Mouse (Mus musculus) midbrain, postnatal 0 days (tissue): Measurements from ENCODE around the gene Gpr171. TPM values are rescaled to one million over a fixed set of nuclear protein-coding genes. Genes with fewer than 3 reads are reported as not detected.
"Not testable (repeated sequence)": the region's sequence is repeated elsewhere in the genome, so short reads cannot be mapped to it uniquely, and the experiment has no call there.

Source experiments
- ATAC-seq: fragments of 200-750 bp; cut with Nextera tagmentation; 2 replicates; pipeline ENCODE4 v1.8.0; 2017; ENCODE audit warnings: moderate number of reproducible peaks, mild to moderate bottlenecking, moderate TSS enrichment, moderate library complexity; ENCODE audit not compliant: low FRiP score
- DNase-seq: peaks from one replicate; pipeline ENCODE4 v3.0.0-alpha.2; 2015; ENCODE audit warnings: low spot score
- H3K27ac ChIP-seq: fragments of 300-500 bp; sonication (generic); 2 replicates; pipeline ENCODE4 v1.5.1; 2014; ENCODE audit warnings: low read depth, mild to moderate bottlenecking, low read length, mixed read lengths
- H3K27me3 ChIP-seq: fragments of 300-500 bp; sonication (generic); 2 replicates; pipeline ENCODE4 v1.6.1; 2014; ENCODE audit warnings: low read length, control low read depth, mixed read lengths; ENCODE audit not compliant: insufficient read depth
- H3K36me3 ChIP-seq: fragments of 300-500 bp; sonication (generic); 2 replicates; pipeline ENCODE4 v1.6.1; 2014; ENCODE audit warnings: low read length, control low read depth, mixed read lengths; ENCODE audit not compliant: insufficient read depth
- H3K4me1 ChIP-seq: fragments of 300-500 bp; sonication (generic); 2 replicates; pipeline ENCODE4 v1.6.1; 2014; ENCODE audit warnings: mild to moderate bottlenecking, control low read depth, antibody characterized with exemption, low read length, mixed read lengths; ENCODE audit not compliant: insufficient read depth
- H3K4me2 ChIP-seq: fragments of 300-500 bp; sonication (generic); 2 replicates; pipeline ENCODE4 v1.6.1; 2014; ENCODE audit warnings: low read depth, mild to moderate bottlenecking, low read length, mixed read lengths; ENCODE audit not compliant: poor library complexity, severe bottlenecking
- H3K4me3 ChIP-seq: fragments of 300-500 bp; sonication (generic); 2 replicates; pipeline ENCODE4 v1.5.1; 2014; ENCODE audit warnings: low read depth, mild to moderate bottlenecking, low read length, moderate library complexity
- H3K9ac ChIP-seq: fragments of 300-500 bp; sonication (generic); replicated peaks from 2 replicates; pipeline ENCODE4 v1.6.1; 2014; ENCODE audit warnings: mild to moderate bottlenecking, low read length, moderate library complexity, mixed read lengths; ENCODE audit not compliant: poor library complexity, severe bottlenecking
- H3K9me3 ChIP-seq: fragments of 300-500 bp; sonication (generic); 2 replicates; pipeline ENCODE4 v1.6.1; 2016; ENCODE audit warnings: low read length, control low read depth
- CTCF ChIP-seq: IDR thresholded peaks from 2 replicates; pipeline ENCODE4 v1.5.1; 2016; ENCODE audit warnings: antibody characterized with exemption, mild to moderate bottlenecking
- WGBS: fragments of 180-500 bp; shearing (Covaris S2); extraction: QIAGEN DNeasy Blood & Tissue Kit; methylation state at CpG from one replicate; pipeline ENCODE4 v1.1.7; 2014; 5-methylcytosine and 5-hydroxymethylcytosine counted together
- polyA plus RNA-seq: library from polyadenylated mRNA; unstranded; fragments of >200 nt; fragmentation: Nextera tagmentation; extraction: Ambion mirVana; gene quantifications from 2 replicates; pipeline ENCODE4 v1.2.1, GENCODE M21; 2015
- total RNA-seq: library from RNA; depleted of rRNA; stranded (reverse); fragments of >200 nt; gene quantifications from 2 replicates; pipeline ENCODE4 v1.2.3, GENCODE M21; 2014

Gene Gpr171
- total and polyA plus RNA-seq, 2 experiments from 2014 or later, result 0.74 TPM; not detected in 1

GRCm38 (mm10) chr3:59080293-59080916 is 21.2 kb downstream of the Gpr171 start:
- ATAC-seq, result no peak
- no peak for DNase-seq
- Histone ChIP-seq H3K9ac (no peak overlapping the region), H3K36me3 (peaks cover 5% of the 10 kb centered on the region), H3K4me3 (no peak overlapping the region), H3K27me3 (no peaks in the 10 kb centered on the region), H3K4me1 (no peaks in the 10 kb centered on the region), H3K9me3 (no peaks in the 10 kb centered on the region), H3K4me2 (no peak overlapping the region), H3K27ac (no peak overlapping the region)
- WGBS, result 36% methylated on average over 6 of the region's 6 CpGs
- TF ChIP-seq CTCF, result no peak

GRCm38 (mm10) chr3:59079327-59079726 is 22.3 kb downstream of the Gpr171 start:
- Histone ChIP-seq H3K4me3 (no peak overlapping the region), H3K9ac (no peak overlapping the region), H3K4me2 (no peak overlapping the region), H3K27ac (no peak overlapping the region), H3K36me3 (peaks cover 5% of the 10 kb centered on the region), H3K4me1 (no peaks in the 10 kb centered on the region), H3K9me3 (no peaks in the 10 kb centered on the region), H3K27me3 (no peaks in the 10 kb centered on the region)
- DNase-seq (peak; percentile 64), ATAC-seq (no peak; the same call in 1 of the 2 replicates)
- WGBS, result 45% methylated on average over 4 of the region's 4 CpGs
- peak; percentile 69 for TF ChIP-seq CTCF

- no peak overlapping the region for H3K9ac ChIP-seq
- WGBS, result 80% methylated on average over 11 of the region's 11 CpGs
Observed at GRCm38 (mm10) chr3:59078585-59078984, 23.0 kb downstream of the Gpr171 start.

GRCm38 (mm10) chr3:59077278-59077677 is 24.3 kb downstream of the Gpr171 start:
- Histone ChIP-seq H3K36me3 (no peaks in the 10 kb centered on the region), H3K4me3 (no peak overlapping the region), H3K4me2 (no peak overlapping the region), H3K9ac (no peak overlapping the region), H3K9me3 (no peaks in the 10 kb centered on the region), H3K27ac (no peak overlapping the region), H3K27me3 (no peaks in the 10 kb centered on the region), H3K4me1 (no peaks in the 10 kb centered on the region)
- ATAC-seq, result no peak
- peak; percentile 32 for DNase-seq
- TF ChIP-seq CTCF, result peak; percentile 74
- WGBS, result 62% methylated on average over 4 of the region's 4 CpGs

More at GRCm38 (mm10) chr3:59078585-59078984, 23.0 kb downstream of the Gpr171 start:
- no peak for DNase-seq
- Histone ChIP-seq H3K27me3 (no peaks in the 10 kb centered on the region), H3K4me2 (no peak overlapping the region), H3K27ac (no peak overlapping the region), H3K9me3 (no peaks in the 10 kb centered on the region), H3K4me3 (no peak overlapping the region), H3K36me3 (no peaks in the 10 kb centered on the region), H3K4me1 (no peaks in the 10 kb centered on the region)
- ATAC-seq, result no peak
- no peak for TF ChIP-seq CTCF

GRCm38 (mm10) chr3:59069071-59069470 is 32.5 kb downstream of the Gpr171 start:
- H3K36me3 ChIP-seq, H3K27ac ChIP-seq, H3K4me3 ChIP-seq, H3K4me2 ChIP-seq, H3K9me3 ChIP-seq, H3K9ac ChIP-seq, H3K4me1 ChIP-seq, ATAC-seq, H3K27me3 ChIP-seq: not testable (repeated sequence)
- TF ChIP-seq CTCF, result peak; percentile 57
- 92% methylated on average over 1 of the region's 1 CpGs for WGBS
- peak; percentile 5 for DNase-seq

GRCm38 (mm10) chr3:59066558-59067294 is 34.9 kb downstream of the Gpr171 start:
- H3K27ac ChIP-seq, result no peak overlapping the region
- H3K4me1 ChIP-seq, result no peaks in the 10 kb centered on the region
- DNase-seq, result no peak
- no peak overlapping the region for H3K4me2 ChIP-seq
- TF ChIP-seq CTCF, result no peak
- WGBS, result 73% methylated on average over 8 of the region's 8 CpGs
- H3K36me3 ChIP-seq, result no peaks in the 10 kb centered on the region
- no peaks in the 10 kb centered on the region for H3K9me3 ChIP-seq
- no peak for ATAC-seq
- H3K27me3 ChIP-seq, result no peaks in the 10 kb centered on the region
- no peak overlapping the region for H3K9ac ChIP-seq
- H3K4me3 ChIP-seq, result no peak overlapping the region
